Mouse (Mus musculus): ENCODE results near the gene Bscl2. TPM values are rescaled to one million over a fixed set of nuclear protein-coding genes. Genes with fewer than 3 reads are reported as not detected.

The Bscl2 gene
- 68.0 and 68.7 TPM in 2 replicates for polyA plus RNA-seq (2016; fragmentation: Nextera tagmentation; extraction: Ambion mirVana)

DNA sequence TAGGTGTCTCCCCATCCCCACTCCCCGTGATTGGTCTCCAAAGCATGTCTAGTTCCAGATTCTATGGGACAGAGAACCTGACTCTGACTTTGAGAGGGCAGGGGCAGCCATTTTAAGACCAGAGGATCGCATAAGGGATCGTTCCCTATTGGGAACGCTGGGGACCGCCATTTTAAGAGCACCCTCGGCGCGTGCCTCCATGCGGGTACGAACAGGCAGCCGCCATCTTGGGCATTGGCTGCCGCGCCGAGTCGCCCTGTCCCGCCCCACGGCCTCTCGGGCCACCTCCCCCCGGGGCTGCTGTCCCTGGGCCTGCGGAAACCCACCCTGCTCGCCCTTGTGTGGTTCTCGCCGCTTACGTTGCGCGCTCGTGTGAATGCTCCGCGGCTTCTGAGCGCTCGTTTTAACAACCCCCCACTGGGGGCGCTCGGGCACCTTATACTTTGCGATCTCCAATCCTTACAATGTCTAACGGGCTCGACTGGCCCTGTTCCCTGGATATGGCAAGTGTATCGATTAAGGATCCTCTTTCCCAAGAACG is at the start of gene Bscl2:
Gene Bscl2, plus strand, starts transcription at position 217 of the 541 bp plus-strand sequence.
- H3K4me1 ChIP-seq: peaks cover 28% of the 10 kb centered on the region
- 2% methylated on average over 38 of the region's 38 CpGs for WGBS
- H3K9ac ChIP-seq (replicated peaks): peak within 1 kb of the TSS; percentile 82
- H3K36me3 ChIP-seq: peaks cover 47% of the 10 kb centered on the region
- H3K4me3 ChIP-seq: peak within 1 kb of the TSS; percentile 59
- ATAC-seq (ENCODE audit: low FRiP score, low read depth): peak; percentile 77
- H3K4me2 ChIP-seq (replicated peaks): peak within 1 kb of the TSS; percentile 73
- no peaks in the 10 kb centered on the region for H3K27me3 ChIP-seq
- H3K27ac ChIP-seq (replicated peaks): peak within 1 kb of the TSS; percentile 97
- no peaks in the 10 kb centered on the region for H3K9me3 ChIP-seq

DNA sequence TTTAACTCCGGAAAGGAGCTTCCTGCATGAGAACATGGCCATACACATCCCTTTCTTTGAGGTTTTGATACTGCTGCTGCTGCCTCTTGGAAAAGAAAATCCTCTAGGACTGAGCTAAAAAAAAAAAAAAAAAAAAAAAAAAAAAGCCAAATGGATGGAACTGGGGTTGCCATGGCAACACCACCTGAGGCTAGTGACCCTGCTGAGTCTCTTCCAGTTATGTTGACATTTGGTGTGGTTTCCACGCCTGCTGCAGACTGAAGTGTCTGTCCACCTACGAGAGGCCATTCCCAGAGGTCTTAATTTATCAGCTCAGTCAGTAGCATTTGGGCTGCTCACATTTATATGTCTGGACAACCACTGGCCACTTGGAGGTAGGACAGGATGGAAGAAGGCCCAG is 48.7 kb upstream of the Bscl2 start:
- WGBS: 20% methylated on average over 3 of the region's 3 CpGs
- H3K4me1 ChIP-seq: peaks cover 15% of the 10 kb centered on the region
- no peak overlapping the region for H3K4me2 ChIP-seq (replicated peaks)
- no peak overlapping the region for H3K4me3 ChIP-seq
- no peak overlapping the region for H3K9ac ChIP-seq (replicated peaks)
- no peaks in the 10 kb centered on the region for H3K27me3 ChIP-seq
- no peaks in the 10 kb centered on the region for H3K9me3 ChIP-seq
- no peak for ATAC-seq (ENCODE audit: low FRiP score, low read depth)
- peak overlapping the region; percentile 70 for H3K27ac ChIP-seq (replicated peaks)
- peaks cover 22% of the 10 kb centered on the region for H3K36me3 ChIP-seq

- Histone ChIP-seq H3K9me3 (no peaks in the 10 kb centered on the region), H3K4me2 (replicated peaks) (no peak overlapping the region), H3K27me3 (no peaks in the 10 kb centered on the region), H3K36me3 (peaks cover 22% of the 10 kb centered on the region), H3K4me3 (no peak overlapping the region), H3K27ac (replicated peaks) (peak overlapping the region; percentile 70), H3K9ac (replicated peaks) (no peak overlapping the region), H3K4me1 (peaks cover 15% of the 10 kb centered on the region)
- 39% methylated on average over 1 of the region's 1 CpGs for WGBS
- no peak for ATAC-seq (ENCODE audit: low FRiP score, low read depth)
These were observed 48.1 kb upstream of the Bscl2 start for GRCm38 (mm10) chr19:8789171-8789570.

DNA sequence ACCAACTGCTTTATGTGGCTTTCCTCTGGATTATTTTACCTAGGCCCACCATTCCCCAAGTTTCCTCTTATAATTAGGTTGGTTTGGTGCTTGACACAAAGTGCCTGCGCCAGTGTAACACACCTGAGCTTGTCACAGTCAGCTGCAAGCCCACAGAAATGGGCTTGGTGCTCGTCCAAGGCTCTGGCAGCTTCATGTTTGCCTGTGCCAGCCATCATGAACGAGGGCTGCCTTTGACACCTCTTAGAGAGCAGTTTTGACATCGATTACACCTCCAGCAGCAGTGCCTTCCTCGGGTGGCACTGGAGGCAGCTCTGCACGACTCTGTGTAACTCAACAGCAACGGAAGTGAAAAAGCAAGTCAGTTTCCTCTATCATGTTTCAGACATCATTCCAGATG is 47.1 kb upstream of the Bscl2 start:
- Histone ChIP-seq H3K27ac (replicated peaks) (0 out of 2 replicates have a peak overlapping the region, but pooled peaks have one; percentile 39), H3K4me2 (replicated peaks) (no peak overlapping the region), H3K36me3 (peaks cover 32% of the 10 kb centered on the region), H3K4me1 (peaks cover 14% of the 10 kb centered on the region), H3K9me3 (no peaks in the 10 kb centered on the region), H3K9ac (replicated peaks) (no peak overlapping the region), H3K4me3 (no peak overlapping the region), H3K27me3 (no peaks in the 10 kb centered on the region)
- 87% methylated on average over 7 of the region's 7 CpGs for WGBS
- ATAC-seq (ENCODE audit: low FRiP score, low read depth): no peak

DNA sequence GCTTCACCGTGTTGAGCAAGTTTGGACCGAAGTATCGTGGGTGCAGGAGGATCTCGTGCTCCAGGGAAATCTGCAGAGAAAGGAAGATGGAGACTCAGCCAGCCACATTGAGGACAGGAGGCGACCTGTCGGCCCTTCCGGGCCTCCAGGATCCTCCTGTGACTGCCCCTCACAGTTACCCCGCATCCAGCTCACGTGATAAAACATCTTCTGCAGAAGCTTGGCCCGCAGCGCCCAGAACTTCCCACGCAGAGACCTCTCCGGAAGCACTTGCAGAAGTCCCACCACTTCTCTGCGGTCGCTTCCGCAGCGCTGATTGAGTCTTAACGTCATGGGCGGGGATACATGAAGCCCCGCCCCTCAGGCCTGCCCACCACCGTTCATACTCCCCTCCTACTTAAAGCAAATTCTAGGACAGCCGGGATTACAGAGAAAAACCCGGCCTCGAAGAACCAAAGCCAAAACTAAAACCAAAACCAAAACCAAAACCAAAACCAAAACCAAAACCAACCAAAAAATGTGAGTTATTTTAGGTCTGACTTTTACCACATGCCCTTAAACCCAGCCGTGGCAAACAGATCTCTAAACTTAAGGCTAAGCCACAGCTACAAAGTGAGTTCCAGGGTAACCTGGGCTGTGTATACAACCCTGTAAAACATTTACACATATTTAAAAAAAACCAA is 38.9 kb upstream of the Bscl2 start, which contains the start of gene Polr2g:
Gene Polr2g, minus strand, starts transcription at position 314 of the 683 bp plus-strand sequence.
- H3K4me2 ChIP-seq (replicated peaks): peak within 1 kb of the TSS; percentile 93
- H3K4me3 ChIP-seq: peak within 1 kb of the TSS; percentile 78
- H3K4me1 ChIP-seq: peaks cover 26% of the 10 kb centered on the region
- ATAC-seq (ENCODE audit: low FRiP score, low read depth): peak; percentile 70
- no peaks in the 10 kb centered on the region for H3K9me3 ChIP-seq
- peak within 1 kb of the TSS; percentile 61 for H3K27ac ChIP-seq (replicated peaks)
- WGBS: 2% methylated on average over 25 of the region's 25 CpGs
- H3K27me3 ChIP-seq: peaks cover 4% of the 10 kb centered on the region; the same call in 1 of the 2 replicates
- H3K36me3 ChIP-seq: peaks cover 25% of the 10 kb centered on the region
- peak within 1 kb of the TSS; percentile 81 for H3K9ac ChIP-seq (replicated peaks)

- Histone ChIP-seq H3K27ac (replicated peaks) (no peak overlapping the region), H3K9me3 (no peaks in the 10 kb centered on the region), H3K27me3 (peaks cover 4% of the 10 kb centered on the region; the same call in 1 of the 2 replicates), H3K4me1 (peaks cover 28% of the 10 kb centered on the region), H3K36me3 (peaks cover 20% of the 10 kb centered on the region), H3K4me3 (no peak overlapping the region), H3K9ac (replicated peaks) (no peak overlapping the region; the same call in 1 of the 2 replicates), H3K4me2 (replicated peaks) (peak overlapping the region; percentile 93)
- no peak for ATAC-seq (ENCODE audit: low FRiP score, low read depth)
These were observed 38.3 kb upstream of the Bscl2 start for GRCm38 (mm10) chr19:8798947-8799315.

DNA sequence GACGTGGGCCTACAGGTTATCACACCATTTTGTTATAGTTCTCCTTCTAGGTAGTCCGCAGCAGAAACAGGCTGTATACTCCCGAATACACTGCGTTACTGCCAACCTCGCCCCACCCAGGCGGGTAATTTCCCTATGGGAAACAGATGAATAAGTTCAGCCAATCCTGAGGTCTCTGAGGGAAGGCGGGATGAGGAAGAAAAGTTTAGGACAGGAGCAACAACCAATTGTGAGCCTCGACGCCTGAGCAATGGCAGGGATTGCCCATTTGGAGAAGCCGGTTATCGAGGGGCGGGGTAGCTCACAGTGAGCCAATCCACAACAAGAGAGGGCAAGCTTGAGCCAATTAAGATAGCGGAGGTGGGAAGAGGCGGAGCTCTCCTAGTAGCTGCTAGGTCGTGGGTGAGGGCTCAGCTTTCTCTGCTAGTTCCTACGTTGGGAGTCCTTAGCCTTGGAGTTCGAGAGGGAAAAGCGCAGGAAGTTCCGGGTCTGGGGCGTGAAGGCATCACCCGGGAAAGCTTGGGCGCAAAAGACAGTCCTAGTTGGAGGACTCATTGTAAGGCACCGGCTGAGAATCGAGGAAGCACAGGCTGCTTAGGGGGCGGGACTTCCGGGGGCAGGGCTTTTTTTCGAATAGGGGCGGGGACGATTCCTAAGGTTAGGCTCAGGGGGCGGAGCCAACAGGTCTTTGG is 35.0 kb upstream of the Bscl2 start, which contains the start of gene Zbtb3:
Gene Zbtb3, plus strand, starts transcription at position 426 of the 692 bp plus-strand sequence.
- H3K27me3 ChIP-seq: peaks cover 4% of the 10 kb centered on the region; the same call in 1 of the 2 replicates
- under 1% methylated on average over 30 of the region's 30 CpGs for WGBS
- peaks cover 25% of the 10 kb centered on the region for H3K4me1 ChIP-seq
- H3K4me2 ChIP-seq (replicated peaks): peak within 1 kb of the TSS; percentile 59
- H3K9ac ChIP-seq (replicated peaks): peak within 1 kb of the TSS; percentile 52
- peaks cover 28% of the 10 kb centered on the region for H3K36me3 ChIP-seq
- H3K9me3 ChIP-seq: no peaks in the 10 kb centered on the region
- peak within 1 kb of the TSS; percentile 66 for H3K4me3 ChIP-seq
- peak within 1 kb of the TSS; percentile 88 for H3K27ac ChIP-seq (replicated peaks)
- ATAC-seq (ENCODE audit: low FRiP score, low read depth): peak; percentile 97

- H3K4me1 ChIP-seq: peaks cover 19% of the 10 kb centered on the region
- 90% methylated on average over 9 of the region's 9 CpGs for WGBS
- H3K27me3 ChIP-seq: peaks cover 4% of the 10 kb centered on the region; the same call in 1 of the 2 replicates
- no peaks in the 10 kb centered on the region for H3K9me3 ChIP-seq
- H3K4me2 ChIP-seq (replicated peaks): peak overlapping the region; percentile 59
- H3K27ac ChIP-seq (replicated peaks): peak overlapping the region; percentile 88; the same call in 1 of the 2 replicates
- peak overlapping the region; percentile 66 for H3K4me3 ChIP-seq
- no peak for ATAC-seq (ENCODE audit: low FRiP score, low read depth)
- H3K36me3 ChIP-seq: peaks cover 38% of the 10 kb centered on the region
- 0 out of 2 replicates have a peak overlapping the region, but pooled peaks have one; percentile 50 for H3K9ac ChIP-seq (replicated peaks)
These were observed 34.0 kb upstream of the Bscl2 start for GRCm38 (mm10) chr19:8803204-8803780.

GRCm38 (mm10) chr19:8803879-8804660 is 33.2 kb upstream of the Bscl2 start:
- 93% methylated on average over 11 of the region's 11 CpGs for WGBS
- H3K4me3 ChIP-seq: no peak overlapping the region
- peaks cover 4% of the 10 kb centered on the region; the same call in 1 of the 2 replicates for H3K27me3 ChIP-seq
- H3K27ac ChIP-seq (replicated peaks): no peak overlapping the region
- peaks cover 14% of the 10 kb centered on the region for H3K4me1 ChIP-seq
- no peak overlapping the region for H3K4me2 ChIP-seq (replicated peaks)
- H3K36me3 ChIP-seq: peaks cover 45% of the 10 kb centered on the region
- no peaks in the 10 kb centered on the region for H3K9me3 ChIP-seq
- no peak overlapping the region for H3K9ac ChIP-seq (replicated peaks)
- ATAC-seq (ENCODE audit: low FRiP score, low read depth): no peak

DNA sequence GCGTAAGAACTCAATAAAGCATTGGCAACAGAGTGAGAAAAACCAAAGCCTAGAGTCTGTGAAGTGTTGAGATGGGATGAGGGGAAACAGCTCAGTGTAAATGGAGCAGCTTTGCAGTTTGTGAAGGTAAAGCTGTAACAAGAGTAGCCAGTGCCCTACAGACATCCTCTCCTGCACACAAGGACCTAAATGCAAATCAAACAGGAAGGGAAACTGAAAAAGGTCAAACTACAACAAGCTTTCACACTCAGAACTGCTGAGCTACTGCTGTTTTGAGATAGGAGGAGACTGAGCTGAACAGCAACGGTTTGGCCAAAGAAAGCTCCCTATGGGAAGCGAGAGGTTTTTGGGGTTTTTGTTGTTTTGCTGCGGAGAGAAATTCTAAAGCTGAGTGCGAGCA is 30.5 kb upstream of the Bscl2 start:
- H3K4me1 ChIP-seq: peaks cover 11% of the 10 kb centered on the region
- H3K9me3 ChIP-seq: no peaks in the 10 kb centered on the region
- no peak for ATAC-seq (ENCODE audit: low FRiP score, low read depth)
- H3K9ac ChIP-seq (replicated peaks): no peak overlapping the region
- WGBS: 91% methylated on average over 5 of the region's 5 CpGs
- no peak overlapping the region for H3K4me2 ChIP-seq (replicated peaks)
- H3K27me3 ChIP-seq: no peaks in the 10 kb centered on the region
- no peak overlapping the region for H3K27ac ChIP-seq (replicated peaks)
- H3K36me3 ChIP-seq: peaks cover 66% of the 10 kb centered on the region
- no peak overlapping the region for H3K4me3 ChIP-seq

DNA sequence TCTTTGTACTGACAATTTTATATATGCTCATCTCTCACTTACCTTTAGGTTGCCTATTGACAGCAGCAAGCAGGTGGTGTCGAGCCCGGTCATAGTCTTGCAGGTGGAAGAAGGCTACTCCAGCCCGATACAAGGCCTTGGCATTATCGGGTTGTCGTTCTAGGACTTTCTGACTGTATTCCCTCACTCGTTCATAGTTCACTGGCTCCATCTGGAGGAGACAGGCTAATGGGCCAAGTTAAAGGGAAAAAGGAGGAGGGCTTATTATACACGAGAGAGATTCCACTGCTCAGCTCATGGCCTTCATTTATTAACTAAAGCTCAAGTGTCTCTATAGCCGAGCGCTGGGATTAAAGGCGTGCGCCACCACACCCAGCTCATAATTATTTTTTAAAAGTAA is 21.5 kb upstream of the Bscl2 start:
- H3K9ac ChIP-seq (replicated peaks): no peak overlapping the region
- no peak for ATAC-seq (ENCODE audit: low FRiP score, low read depth)
- H3K36me3 ChIP-seq: peaks cover 54% of the 10 kb centered on the region
- H3K27ac ChIP-seq (replicated peaks): no peak overlapping the region
- 82% methylated on average over 11 of the region's 11 CpGs for WGBS
- H3K27me3 ChIP-seq: no peaks in the 10 kb centered on the region
- no peak overlapping the region for H3K4me3 ChIP-seq
- H3K4me2 ChIP-seq (replicated peaks): no peak overlapping the region
- H3K4me1 ChIP-seq: peaks cover 35% of the 10 kb centered on the region
- H3K9me3 ChIP-seq: no peaks in the 10 kb centered on the region

Data from midbrain, embryonic 12.5 days (tissue).